Mouse (Mus musculus): ENCODE results near the gene Slc36a1. TPM values are rescaled to one million over a fixed set of nuclear protein-coding genes. Genes with fewer than 3 reads are reported as not detected.
A peak's percentile ranks its signal among the peaks of the same experiment; 100 is the strongest.

Slc36a1 gene
- polyA plus RNA-seq (2012; rRNA removed): 48.9 and 96.4 TPM in 2 replicates

DNA sequence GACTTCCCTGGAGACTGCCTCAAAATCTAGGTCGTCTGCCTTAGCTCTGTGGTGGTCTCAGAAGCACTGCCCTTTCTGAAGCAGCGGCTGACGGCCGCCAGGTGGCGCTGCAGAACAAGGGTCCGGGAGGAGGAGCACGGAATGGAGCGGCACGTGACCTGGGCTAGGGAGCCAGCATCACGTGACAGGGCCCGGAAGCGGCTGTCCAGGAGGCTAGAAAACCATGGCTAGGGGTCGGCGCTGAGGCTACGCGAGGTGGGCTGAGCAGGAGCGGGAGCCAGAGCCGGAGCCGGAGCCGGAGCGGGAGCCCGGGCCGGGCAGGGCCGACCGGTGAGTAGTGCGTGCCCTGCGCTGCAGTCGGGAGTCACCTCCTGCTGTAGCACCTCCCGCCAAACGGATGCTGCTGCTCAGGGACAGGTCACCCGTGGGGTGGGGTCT lies at the start of gene Slc36a1:
Gene Slc36a1 (plus strand): TSS at position 192 of the 438 bp plus-strand sequence.
- peak within 1 kb of the TSS; percentile 81 for H3K4me3 ChIP-seq (ENCODE audit: low read depth, low read length)
- H3K36me3 ChIP-seq (ENCODE audit: control insufficient read depth, insufficient read depth, low read length): no peaks in the 10 kb centered on the region
- H3K27me3 ChIP-seq (ENCODE audit: control insufficient read depth, insufficient read depth, low read length): no peaks in the 10 kb centered on the region
- peaks cover 5% of the 10 kb centered on the region; the same call in 1 of the 2 replicates for H3K4me1 ChIP-seq (ENCODE audit: control insufficient read depth, insufficient read depth, insufficient read length, low read length)
- TF ChIP-seq POLR2A (IDR thresholded peaks at IDR 0.05; ENCODE audit: low read depth, low read length) (no peak; the same call in 1 of the 2 replicates), CTCF (IDR thresholded peaks at IDR 0.05; ENCODE audit: extremely low read depth, insufficient read length, insufficient replicate concordance, low read depth, low read length) (peak; percentile 97)
- H3K27ac ChIP-seq (ENCODE audit: insufficient read depth, low read depth, low read length): peak within 1 kb of the TSS; percentile 17; the same call in 1 of the 2 replicates
- WGBS: under 1% methylated on average over 31 of the region's 31 CpGs

DNA sequence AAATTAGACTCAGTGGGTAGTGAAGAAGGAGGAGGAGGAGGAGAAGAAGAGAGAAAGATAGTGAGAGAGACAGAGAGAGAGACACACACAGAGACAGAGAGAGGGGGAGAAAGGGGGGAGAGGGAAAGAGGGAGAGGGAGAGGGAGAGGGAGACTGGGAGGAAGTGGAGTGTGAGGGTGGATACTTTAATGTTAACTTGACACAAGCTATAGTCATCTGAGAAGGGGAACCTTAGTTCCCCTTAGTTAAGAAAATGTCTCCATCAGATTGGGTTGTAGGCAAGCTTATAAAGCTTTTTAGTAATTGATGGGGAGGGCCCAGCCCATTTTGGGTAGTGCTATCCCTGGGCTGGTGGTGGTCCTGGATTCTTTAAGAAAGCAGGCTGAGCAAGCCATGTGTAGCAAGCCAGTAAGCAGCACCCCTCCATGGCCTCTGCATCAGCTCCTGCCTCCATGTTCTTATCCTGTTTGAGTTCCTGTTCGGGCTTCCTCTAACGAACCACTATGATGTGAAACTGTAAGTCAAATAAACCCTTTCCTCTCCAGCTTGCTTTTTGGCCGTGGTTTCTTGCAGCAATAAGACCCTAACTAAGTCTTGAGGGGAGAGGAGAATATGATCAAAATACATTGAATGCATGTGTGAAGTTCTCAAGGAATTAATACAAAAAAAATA lies 49.6 kb upstream of the Slc36a1 start:
- peak overlapping the region; percentile 74 for H3K27ac ChIP-seq (ENCODE audit: insufficient read depth, low read depth, low read length)
- H3K4me1 ChIP-seq (ENCODE audit: control insufficient read depth, insufficient read depth, insufficient read length, low read length): no peaks in the 10 kb centered on the region; the same call in 1 of the 2 replicates
- no peaks in the 10 kb centered on the region for H3K27me3 ChIP-seq (ENCODE audit: control insufficient read depth, insufficient read depth, low read length)
- TF ChIP-seq CTCF (IDR thresholded peaks at IDR 0.05; ENCODE audit: extremely low read depth, insufficient read length, insufficient replicate concordance, low read depth, low read length): no peak
- no peak for TF ChIP-seq POLR2A (IDR thresholded peaks at IDR 0.05; ENCODE audit: low read depth, low read length)
- WGBS: 30% methylated on average over 3 of the region's 3 CpGs
- no peak overlapping the region for H3K4me3 ChIP-seq (ENCODE audit: low read depth, low read length)
- no peaks in the 10 kb centered on the region for H3K36me3 ChIP-seq (ENCODE audit: control insufficient read depth, insufficient read depth, low read length)

DNA sequence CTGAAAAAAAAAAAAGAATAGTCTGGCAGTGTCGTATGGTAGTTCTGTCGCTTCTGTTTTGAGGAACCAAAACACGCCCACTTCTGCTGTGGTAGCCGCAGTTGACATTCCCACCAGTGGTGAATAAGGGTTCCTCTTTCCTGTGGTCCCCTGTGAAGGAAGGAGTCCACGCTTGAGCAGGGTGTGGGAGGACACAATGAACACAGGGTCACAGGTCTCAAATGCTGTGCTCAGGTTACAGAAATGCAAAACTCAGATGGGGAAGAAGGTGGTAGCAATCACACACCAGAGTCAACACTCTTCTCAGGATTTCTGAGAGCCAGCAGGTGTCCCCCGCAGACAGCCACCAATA lies 49.1 kb upstream of the Slc36a1 start:
- TF ChIP-seq CTCF (IDR thresholded peaks at IDR 0.05; ENCODE audit: extremely low read depth, insufficient read length, insufficient replicate concordance, low read depth, low read length): no peak
- no peak for TF ChIP-seq POLR2A (IDR thresholded peaks at IDR 0.05; ENCODE audit: low read depth, low read length)
- no peak overlapping the region for H3K4me3 ChIP-seq (ENCODE audit: low read depth, low read length)
- H3K36me3 ChIP-seq (ENCODE audit: control insufficient read depth, insufficient read depth, low read length): no peaks in the 10 kb centered on the region
- WGBS: 60% methylated on average over 6 of the region's 6 CpGs
- peak overlapping the region; percentile 20; the same call in 1 of the 2 replicates for H3K27ac ChIP-seq (ENCODE audit: insufficient read depth, low read depth, low read length)
- H3K27me3 ChIP-seq (ENCODE audit: control insufficient read depth, insufficient read depth, low read length): no peaks in the 10 kb centered on the region
- no peaks in the 10 kb centered on the region for H3K4me1 ChIP-seq (ENCODE audit: control insufficient read depth, insufficient read depth, insufficient read length, low read length)

DNA sequence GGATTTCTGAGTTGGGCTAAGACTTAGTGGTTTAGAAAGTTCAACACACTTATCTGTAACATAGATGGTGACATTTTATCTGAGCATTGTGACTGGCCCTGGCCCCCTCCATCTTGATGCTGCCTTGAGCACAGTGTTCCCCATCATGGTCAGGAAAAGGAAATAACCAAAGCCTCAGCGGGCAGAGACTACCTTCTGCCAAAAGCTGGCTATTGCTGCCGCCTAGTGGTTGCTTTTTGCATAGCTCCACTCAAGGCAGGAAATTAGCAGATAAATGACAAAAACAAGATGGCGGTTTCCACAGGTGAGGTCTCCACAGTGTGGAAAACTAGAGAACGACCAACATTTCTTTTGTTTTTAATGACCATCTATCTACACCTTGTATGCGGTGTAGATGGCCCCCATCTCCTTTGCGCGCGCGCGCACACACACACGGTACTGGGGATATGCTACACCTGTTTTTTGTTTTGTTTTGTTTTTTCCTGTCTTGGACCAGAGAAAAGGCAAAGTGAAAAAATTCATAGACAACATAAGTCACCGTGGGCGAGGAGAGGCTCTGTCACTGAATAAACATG lies 45.3 kb upstream of the Slc36a1 start:
- 51% methylated on average over 13 of the region's 13 CpGs for WGBS
- Histone ChIP-seq H3K27me3 (ENCODE audit: control insufficient read depth, insufficient read depth, low read length) (no peaks in the 10 kb centered on the region), H3K27ac (ENCODE audit: insufficient read depth, low read depth, low read length) (no peak overlapping the region), H3K4me3 (ENCODE audit: low read depth, low read length) (no peak overlapping the region), H3K36me3 (ENCODE audit: control insufficient read depth, insufficient read depth, low read length) (no peaks in the 10 kb centered on the region), H3K4me1 (ENCODE audit: control insufficient read depth, insufficient read depth, insufficient read length, low read length) (no peaks in the 10 kb centered on the region)
- TF ChIP-seq POLR2A (IDR thresholded peaks at IDR 0.05; ENCODE audit: low read depth, low read length): no peak
- peak; percentile 91; the same call in 1 of the 2 replicates for TF ChIP-seq CTCF (IDR thresholded peaks at IDR 0.05; ENCODE audit: extremely low read depth, insufficient read length, insufficient replicate concordance, low read depth, low read length)

DNA sequence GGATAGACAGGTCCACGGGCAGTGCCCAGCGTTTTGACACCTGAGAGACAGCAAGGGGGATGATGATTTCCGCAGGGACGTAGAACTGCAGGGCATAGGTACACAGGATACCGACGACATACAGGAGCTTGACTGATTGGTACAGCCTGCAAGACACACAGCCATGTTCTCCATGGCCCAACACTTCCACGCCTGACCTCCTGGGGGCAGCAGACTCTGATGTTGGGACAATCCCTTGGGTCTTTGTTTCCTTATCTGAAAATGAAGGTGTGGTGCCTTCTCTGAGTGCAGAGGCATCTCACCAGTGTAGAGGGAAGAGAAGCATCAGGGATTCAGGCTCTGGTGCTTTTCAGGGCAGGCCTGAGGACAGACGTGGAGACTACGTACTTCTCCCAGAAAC lies 41.5 kb upstream of the Slc36a1 start:
- WGBS: 44% methylated on average over 9 of the region's 9 CpGs
- Histone ChIP-seq H3K36me3 (ENCODE audit: control insufficient read depth, insufficient read depth, low read length) (no peaks in the 10 kb centered on the region), H3K4me1 (ENCODE audit: control insufficient read depth, insufficient read depth, insufficient read length, low read length) (no peaks in the 10 kb centered on the region), H3K4me3 (ENCODE audit: low read depth, low read length) (no peak overlapping the region), H3K27ac (ENCODE audit: insufficient read depth, low read depth, low read length) (no peak overlapping the region), H3K27me3 (ENCODE audit: control insufficient read depth, insufficient read depth, low read length) (no peaks in the 10 kb centered on the region)
- peak; percentile 65; the same call in 1 of the 2 replicates for TF ChIP-seq CTCF (IDR thresholded peaks at IDR 0.05; ENCODE audit: extremely low read depth, insufficient read length, insufficient replicate concordance, low read depth, low read length)
- no peak for TF ChIP-seq POLR2A (IDR thresholded peaks at IDR 0.05; ENCODE audit: low read depth, low read length)

DNA sequence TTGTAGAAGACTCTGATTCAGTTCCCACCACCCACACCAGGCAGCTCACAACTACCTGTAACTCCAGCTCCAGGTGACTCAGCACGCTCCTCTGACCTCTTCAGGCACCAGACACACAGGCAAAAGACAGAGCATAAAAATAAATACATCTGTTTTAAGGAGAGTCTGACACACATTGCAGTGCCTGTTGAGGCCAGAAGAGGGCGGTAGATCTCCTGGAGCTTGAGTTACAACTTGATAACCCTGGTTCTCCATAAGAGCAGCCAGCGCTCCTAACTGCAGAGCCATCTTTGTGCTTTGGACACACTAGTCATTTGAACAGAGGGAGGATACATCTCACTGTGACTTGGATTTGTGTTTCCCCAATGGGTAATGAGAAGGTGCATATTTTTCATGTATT lies 39.4 kb upstream of the Slc36a1 start:
- 39% methylated on average over 3 of the region's 3 CpGs for WGBS
- Histone ChIP-seq H3K27me3 (ENCODE audit: control insufficient read depth, insufficient read depth, low read length) (peaks cover 4% of the 10 kb centered on the region; the same call in 1 of the 2 replicates), H3K27ac (ENCODE audit: insufficient read depth, low read depth, low read length) (no peak overlapping the region), H3K4me3 (ENCODE audit: low read depth, low read length) (no peak overlapping the region), H3K36me3 (ENCODE audit: control insufficient read depth, insufficient read depth, low read length) (no peaks in the 10 kb centered on the region), H3K4me1 (ENCODE audit: control insufficient read depth, insufficient read depth, insufficient read length, low read length) (no peaks in the 10 kb centered on the region)
- TF ChIP-seq CTCF (IDR thresholded peaks at IDR 0.05; ENCODE audit: extremely low read depth, insufficient read length, insufficient replicate concordance, low read depth, low read length): peak; percentile 46; the same call in 1 of the 2 replicates
- no peak for TF ChIP-seq POLR2A (IDR thresholded peaks at IDR 0.05; ENCODE audit: low read depth, low read length)

DNA sequence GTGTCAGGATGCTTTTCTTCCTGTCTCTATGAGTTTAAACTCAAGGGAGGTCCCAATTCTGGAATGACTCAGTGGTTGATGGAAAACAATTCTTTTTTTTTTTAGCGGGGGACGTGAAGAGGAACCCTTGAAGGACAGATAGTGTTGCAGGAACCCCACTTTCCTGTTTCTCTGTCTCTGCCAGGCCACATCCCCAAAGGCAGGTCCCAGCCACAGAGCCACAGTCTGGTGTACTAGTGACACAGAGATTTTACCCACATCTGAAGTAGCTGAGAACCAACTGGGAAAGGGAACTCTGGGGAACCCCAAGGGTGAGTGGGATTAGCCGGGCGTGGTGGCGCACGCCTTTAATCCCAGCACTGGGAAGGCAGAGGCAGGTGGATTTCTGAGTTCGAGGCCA lies 38.4 kb upstream of the Slc36a1 start:
- H3K4me3 ChIP-seq (ENCODE audit: low read depth, low read length): no peak overlapping the region
- WGBS: 82% methylated on average over 7 of the region's 7 CpGs
- H3K27ac ChIP-seq (ENCODE audit: insufficient read depth, low read depth, low read length): no peak overlapping the region
- H3K36me3 ChIP-seq (ENCODE audit: control insufficient read depth, insufficient read depth, low read length): no peaks in the 10 kb centered on the region
- H3K4me1 ChIP-seq (ENCODE audit: control insufficient read depth, insufficient read depth, insufficient read length, low read length): no peaks in the 10 kb centered on the region
- TF ChIP-seq POLR2A (IDR thresholded peaks at IDR 0.05; ENCODE audit: low read depth, low read length): no peak
- no peak for TF ChIP-seq CTCF (IDR thresholded peaks at IDR 0.05; ENCODE audit: extremely low read depth, insufficient read length, insufficient replicate concordance, low read depth, low read length)
- peaks cover 4% of the 10 kb centered on the region; the same call in 1 of the 2 replicates for H3K27me3 ChIP-seq (ENCODE audit: control insufficient read depth, insufficient read depth, low read length)

All from small intestine, adult 2 months (tissue).